Mouse (Mus musculus): ENCODE results near the gene Cadm2.

The Cadm2 gene

GRCm38 (mm10) chr16:66925517-66925916 lies 695.2 kb downstream of the Cadm2 start:
- DNase-seq, result no peak

DNA sequence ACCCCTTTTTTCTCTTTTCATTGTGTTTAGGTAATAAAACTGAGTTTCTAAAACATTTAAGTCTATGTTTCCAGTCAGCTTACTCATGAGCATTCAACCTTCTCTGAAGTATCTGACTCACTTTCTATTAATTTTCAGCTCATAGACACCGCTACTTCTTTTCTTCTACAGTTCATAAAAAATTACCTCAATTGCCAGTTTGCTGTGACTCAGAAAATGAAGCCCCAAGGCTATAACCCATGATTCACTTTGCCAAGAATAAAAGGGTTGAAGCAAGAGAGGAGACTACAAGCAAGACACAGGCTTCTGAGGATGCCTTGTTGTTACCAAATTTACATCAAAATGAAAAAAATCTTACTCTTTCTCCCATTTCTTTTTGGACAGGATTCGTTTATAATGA lies 698.0 kb downstream of the Cadm2 start:
- no peak for DNase-seq

DNA sequence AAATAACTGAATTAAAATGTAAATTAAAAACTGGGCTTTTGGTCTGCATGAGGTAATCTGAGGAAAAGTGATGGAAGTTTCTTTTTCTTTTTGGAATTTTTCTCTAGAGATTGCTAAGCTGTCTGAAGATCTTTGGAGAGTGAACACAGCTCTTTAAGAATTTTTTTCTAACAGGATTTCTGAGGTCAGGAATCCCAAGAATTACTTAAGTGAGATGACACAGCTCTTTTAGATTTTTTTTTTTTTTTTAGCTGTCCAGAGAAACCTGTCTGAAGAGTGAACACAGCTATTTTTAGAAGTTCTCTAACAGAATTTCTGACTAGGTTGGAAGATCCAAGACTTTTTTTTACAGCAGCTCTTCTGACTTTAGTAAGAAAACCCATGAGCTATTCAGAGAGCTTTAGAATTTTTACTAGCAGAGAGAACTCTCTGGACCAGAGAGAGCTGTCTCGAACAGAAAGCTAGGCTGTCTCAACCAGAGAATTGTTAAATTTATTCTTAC lies 699.2 kb downstream of the Cadm2 start:
- no peak for DNase-seq

GRCm38 (mm10) chr16:66919889-66920402 lies 700.8 kb downstream of the Cadm2 start:
- DNase-seq, result no peak

DNA sequence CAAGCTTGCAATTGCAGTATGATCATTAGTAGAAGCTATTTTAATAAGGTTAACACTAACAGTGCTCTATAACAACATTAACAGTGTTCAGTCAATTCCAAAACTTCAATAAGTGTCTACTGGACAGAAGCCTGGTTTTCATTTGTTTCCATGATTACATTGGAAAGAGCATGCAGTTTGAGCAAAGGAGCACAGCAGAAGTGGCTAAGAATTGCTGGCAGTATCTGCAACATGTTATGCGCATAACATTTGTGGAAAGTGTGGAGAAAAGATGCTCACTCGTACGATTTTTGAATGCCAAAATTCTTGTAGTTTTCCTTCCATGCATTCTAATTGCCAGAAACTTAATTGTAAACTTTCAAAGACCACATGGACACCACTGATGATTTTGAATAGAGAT lies 718.9 kb downstream of the Cadm2 start:
- no peak for DNase-seq

DNA sequence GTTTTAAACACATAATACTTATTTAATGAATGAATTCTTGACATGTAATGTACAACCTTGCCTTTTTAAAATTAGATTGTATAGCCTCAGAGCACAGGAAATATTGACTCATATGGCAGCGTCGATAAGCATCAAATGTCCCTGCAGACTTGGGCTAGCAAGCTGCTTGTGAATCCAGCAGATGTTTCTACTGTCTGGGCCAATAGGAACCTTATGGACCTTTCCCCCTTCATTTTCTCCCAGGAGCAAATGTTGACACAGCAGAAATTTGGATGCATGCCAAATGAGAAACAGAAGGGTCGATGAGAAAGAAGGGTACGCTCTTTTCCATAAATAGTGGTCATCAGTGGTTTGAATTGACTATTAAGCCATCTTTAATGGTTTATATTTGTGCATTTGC lies 720.0 kb downstream of the Cadm2 start:
- DNase-seq, result peak; percentile 34 to 69

GRCm38 (mm10) chr16:66892359-66892758 lies 728.3 kb downstream of the Cadm2 start:
- peak; percentile 89 to 92 for DNase-seq

GRCm38 (mm10) chr16:66891559-66892247 lies 729.0 kb downstream of the Cadm2 start:
- peak in 1 of 2 experiments; percentile 37 for DNase-seq

- no peak for DNase-seq
Observed at GRCm38 (mm10) chr16:66889907-66890306, 730.8 kb downstream of the Cadm2 start.

- DNase-seq, result peak; percentile 54 to 61
Observed at GRCm38 (mm10) chr16:66882597-66882996, 738.1 kb downstream of the Cadm2 start.

- DNase-seq, result no peak
Observed at GRCm38 (mm10) chr16:66871201-66871600, 749.5 kb downstream of the Cadm2 start.

DNA sequence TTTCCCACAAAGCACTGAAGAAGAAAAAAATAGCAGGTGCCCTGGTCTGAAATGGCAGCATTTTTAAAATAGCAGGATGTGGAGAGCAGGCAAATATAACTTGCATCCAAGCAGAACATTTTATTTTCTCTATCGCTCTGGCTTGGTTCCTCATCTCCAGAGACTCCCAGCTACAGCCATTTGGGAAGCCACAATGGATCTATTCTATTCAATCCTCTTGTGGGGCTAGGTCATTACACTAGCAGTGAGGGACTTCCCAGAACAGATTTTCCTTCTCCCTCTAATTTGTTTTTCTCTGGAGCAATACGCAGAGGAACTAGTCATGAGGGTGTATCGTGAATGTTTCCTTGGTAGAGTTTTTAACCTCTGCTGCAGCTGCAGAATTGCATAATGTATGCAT lies 769.7 kb downstream of the Cadm2 start:
- no peak for DNase-seq

DNA sequence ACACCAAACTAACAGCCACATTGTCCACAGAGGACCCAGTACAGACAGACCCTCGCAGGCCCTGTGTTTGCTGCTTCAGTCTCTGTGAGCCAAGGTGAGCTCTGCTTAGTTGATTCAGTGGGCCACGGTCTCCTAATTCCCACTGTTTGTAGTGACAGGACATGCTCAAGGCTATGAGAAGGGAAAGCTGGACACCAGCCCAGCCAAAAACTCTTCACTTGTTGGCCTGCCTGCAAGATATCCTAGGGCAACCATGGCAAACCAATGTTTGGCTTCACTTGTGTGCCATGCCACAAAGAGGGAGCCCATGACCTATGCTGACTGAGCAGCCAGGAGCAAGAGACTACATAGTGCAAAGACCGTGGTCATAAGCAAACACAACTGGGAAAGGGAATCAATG lies 795.8 kb downstream of the Cadm2 start:
- peak; percentile 36 to 47 for DNase-seq

- DNase-seq, result no peak
Observed at GRCm38 (mm10) chr16:66811495-66811894, 809.2 kb downstream of the Cadm2 start.

DNA sequence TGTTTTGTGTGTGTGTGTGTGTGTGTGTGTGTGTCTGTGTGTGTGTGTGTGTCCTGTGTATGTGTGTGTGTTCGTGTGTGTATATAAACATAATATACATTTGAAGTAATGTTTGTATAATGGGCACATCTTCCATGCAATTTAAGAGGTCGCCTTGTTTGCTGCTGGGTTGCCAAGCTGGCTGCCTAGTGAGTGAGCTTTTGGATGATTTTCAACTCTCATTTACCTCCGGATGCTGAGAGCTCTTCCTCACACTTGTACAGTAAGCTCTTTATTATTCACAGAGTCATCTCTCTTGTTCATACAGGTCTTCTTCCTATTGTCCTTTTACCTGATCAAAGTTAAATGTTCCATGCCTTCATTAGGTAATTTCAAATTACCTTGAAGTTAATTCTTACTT lies 822.5 kb downstream of the Cadm2 start:
- DNase-seq, result peak; percentile 10 to 67

- peak in 1 of 2 experiments; percentile 34 for DNase-seq
Observed at GRCm38 (mm10) chr16:66793067-66793466, 827.6 kb downstream of the Cadm2 start.

DNA sequence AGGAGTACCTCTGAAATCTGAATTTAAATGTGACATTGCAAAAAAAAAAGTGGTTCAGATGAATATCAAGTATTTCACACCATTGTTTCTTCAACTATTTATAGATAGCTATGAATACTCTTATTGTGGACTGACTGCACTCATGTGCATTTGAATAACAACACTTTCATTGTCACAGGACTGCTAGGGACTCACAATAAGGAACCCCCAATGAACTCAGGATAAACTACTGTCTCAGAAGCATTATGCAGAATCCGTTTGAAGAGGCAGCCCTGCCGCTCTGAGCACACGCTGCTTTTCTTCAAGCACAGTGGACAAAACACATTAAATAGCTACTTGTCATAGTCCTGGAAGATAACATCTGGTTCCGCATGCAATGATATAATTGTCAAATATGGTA lies 848.8 kb downstream of the Cadm2 start:
- DNase-seq, result no peak

DNA sequence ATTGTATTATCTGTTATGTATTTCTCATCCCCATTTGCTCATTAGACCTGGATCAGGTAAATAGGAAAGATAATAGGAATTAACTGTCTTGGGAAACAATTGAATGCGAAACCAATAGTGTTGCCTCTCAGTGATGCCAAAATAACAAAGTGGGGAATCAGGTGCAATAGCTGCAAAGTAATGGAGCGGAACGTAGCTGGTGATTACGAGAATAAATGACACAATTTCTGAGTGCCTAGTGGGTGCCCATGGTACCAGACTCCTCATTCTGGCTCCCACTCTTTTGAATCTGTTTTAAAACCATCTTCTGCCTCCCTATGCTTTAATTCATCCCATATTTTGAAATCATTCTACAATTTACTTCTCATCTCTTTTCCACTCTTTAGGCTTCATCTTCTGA lies 851.2 kb downstream of the Cadm2 start:
- DNase-seq, result no peak

- DNase-seq, result peak in 1 of 2 experiments; percentile 18
Observed at GRCm38 (mm10) chr16:66768684-66769389, 851.9 kb downstream of the Cadm2 start.

GRCm38 (mm10) chr16:66761546-66762473 lies 858.9 kb downstream of the Cadm2 start:
- no peak for DNase-seq

DNA sequence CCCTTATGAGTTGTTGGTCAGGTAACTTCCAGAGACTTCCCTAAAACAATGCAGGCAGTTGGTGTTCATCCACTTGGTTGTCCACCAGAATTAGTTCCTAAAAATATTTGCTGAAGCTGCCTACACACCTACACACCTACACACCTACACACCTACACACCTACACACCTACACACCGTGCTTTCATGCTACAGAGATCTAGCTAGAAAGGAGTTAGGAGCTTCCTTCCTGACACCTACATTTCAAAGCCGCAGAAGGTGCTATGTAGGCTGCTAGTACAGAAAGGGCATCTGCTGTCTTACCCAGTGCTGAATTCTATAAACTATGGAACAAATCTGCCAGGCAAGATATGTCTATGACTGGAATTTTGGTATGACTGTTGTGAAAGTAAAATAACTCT lies 872.2 kb downstream of the Cadm2 start:
- no peak for DNase-seq

DNA sequence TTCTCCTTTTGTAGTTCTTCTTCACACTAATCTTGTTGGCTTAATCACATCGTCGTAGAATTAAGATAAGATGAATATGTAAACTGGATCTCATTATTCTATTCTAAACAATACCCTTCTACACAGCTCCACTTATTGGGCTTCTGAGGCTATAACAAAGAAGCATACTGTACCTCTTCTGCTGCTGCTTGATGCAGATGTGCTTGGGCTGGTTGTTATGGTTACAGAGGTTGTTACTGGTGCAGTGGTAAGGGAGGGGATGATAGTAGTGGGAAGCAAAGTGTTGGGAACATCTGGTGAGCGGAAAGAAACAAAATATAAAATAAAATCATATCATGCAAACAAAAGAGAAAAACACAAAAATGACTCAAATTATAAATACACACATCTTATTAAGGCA lies 889.5 kb downstream of the Cadm2 start:
- DNase-seq, result no peak

DNA sequence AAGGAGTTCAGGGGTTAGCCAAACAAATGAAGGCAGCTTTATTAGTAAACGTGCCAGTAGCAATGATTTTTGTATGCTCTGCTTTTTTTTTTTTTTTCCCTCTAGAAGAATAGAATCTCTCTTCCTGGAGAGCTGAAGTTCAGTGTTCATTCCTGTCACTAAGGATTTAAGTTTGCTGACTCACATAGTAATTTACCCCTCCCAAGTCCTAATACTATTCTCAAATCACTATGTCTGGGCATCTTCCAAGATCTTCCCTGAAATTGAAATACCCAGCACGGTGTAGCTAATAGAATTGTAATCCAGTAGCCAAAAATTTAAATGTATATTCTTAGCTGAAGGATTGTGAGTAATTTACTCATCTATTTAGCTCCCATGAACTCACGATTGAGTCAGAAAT lies 914.2 kb downstream of the Cadm2 start:
- DNase-seq, result no peak
